8 mouse cellular contexts compared by ENCODE assay signal in the genomic region with DNA sequence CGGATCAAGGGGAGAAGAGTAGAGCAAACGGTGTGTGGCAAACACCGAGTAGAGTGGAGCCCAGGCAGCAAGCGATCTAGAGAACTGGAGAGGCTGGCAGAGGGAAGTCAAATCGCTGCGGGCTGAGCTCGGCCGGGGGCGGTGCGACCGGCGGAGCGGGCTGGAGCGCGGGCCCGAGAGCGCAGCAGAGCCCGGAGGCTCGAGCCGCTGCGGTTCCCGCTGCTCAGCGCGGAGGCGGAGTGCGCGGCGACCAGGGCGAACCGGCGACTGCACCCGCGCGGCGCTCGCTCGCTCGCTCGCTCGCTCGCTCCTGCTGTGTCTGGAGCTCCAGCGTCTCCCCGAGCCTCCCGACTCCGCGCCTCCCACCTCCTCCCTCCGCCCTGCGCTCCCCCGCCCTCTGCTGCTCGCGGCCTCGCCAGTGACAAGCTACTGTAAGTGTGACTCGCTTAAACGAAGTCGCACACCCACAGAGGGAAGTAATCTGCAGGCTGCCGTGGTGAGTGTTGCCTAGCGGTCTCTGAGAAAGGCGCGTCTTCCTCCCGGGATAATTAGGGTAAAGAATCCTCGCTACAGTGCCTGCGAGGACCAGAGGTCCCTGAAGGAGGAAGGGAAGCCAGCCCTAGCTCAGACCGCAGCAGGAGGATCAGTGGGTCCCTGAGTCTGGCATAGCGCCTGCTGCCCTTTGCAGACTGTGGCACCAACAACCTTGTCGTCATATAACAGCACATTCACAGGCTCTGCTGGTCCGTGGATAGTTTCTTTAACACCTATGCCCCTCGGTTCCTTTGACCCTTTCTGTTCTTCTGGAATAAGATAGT. TPM values are rescaled to one million over a fixed set of nuclear protein-coding genes. Genes with fewer than 3 reads are reported as not detected.
DNase-seq lines count a peak whose midpoint lies in the region; ATAC-seq and TF ChIP-seq lines count a peak whose summit lies in the region.

A gene (minus strand): TSS at position 321 of the 818 bp plus-strand sequence.

- H3K4me1 ChIP-seq in forebrain, embryonic 14.5 days (ENCODE audit: control insufficient read depth, insufficient read depth, low read length) = peaks cover 13% of the 10 kb centered on the region; the same call in 1 of the 2 replicates
- peaks cover 9% of the 10 kb centered on the region for H3K4me1 ChIP-seq in hindbrain, embryonic 12.5 days
- H3K4me1 ChIP-seq in lung, postnatal 0 days (ENCODE audit: insufficient read depth, low read depth, low read length) = peaks cover 8% of the 10 kb centered on the region; the same call in 1 of the 2 replicates

- POLR2A ChIA-PET in Patski (lab: Charles Lee) = no interaction called here

- H3K36me3 ChIP-seq in forebrain, embryonic 14.5 days (ENCODE audit: control insufficient read depth, insufficient read depth, low read length) = no peaks in the 10 kb centered on the region
- no peaks in the 10 kb centered on the region for H3K36me3 ChIP-seq in hindbrain, embryonic 12.5 days
- H3K36me3 ChIP-seq in lung, postnatal 0 days (ENCODE audit: insufficient read depth, low read length) = no peaks in the 10 kb centered on the region

- CTCF ChIA-PET in Patski (lab: Charles Lee) = interaction anchor here (1.4 kb wide), 1 partner anchor 13 kb away, joined by 4 read pairs; no protein-coding TSS in a partner anchor

- H3K4me3 ChIP-seq in forebrain, embryonic 14.5 days (ENCODE audit: low read depth, low read length) = peak within 1 kb of the TSS; percentile 71
- H3K4me3 ChIP-seq in hindbrain, embryonic 12.5 days = peak within 1 kb of the TSS; percentile 80
- H3K4me3 ChIP-seq in lung, postnatal 0 days (ENCODE audit: low read depth, low read length) = peak within 1 kb of the TSS; percentile 48

- H3K27me3 ChIP-seq in Patski = peaks cover 20% of the 10 kb centered on the region
- H3K27me3 ChIP-seq in forebrain, embryonic 14.5 days (replicated peaks; ENCODE audit: control insufficient read depth, insufficient read depth, low read length) = no peaks in the 10 kb centered on the region
- 0 out of 2 replicates have a peak, but pooled peaks cover 3% of the 10 kb centered on the region for H3K27me3 ChIP-seq in hindbrain, embryonic 12.5 days
- H3K27me3 ChIP-seq in lung, postnatal 0 days (replicated peaks; ENCODE audit: insufficient read depth, low read length) = peaks cover 7% of the 10 kb centered on the region

- no peaks in the 10 kb centered on the region for H3K9me3 ChIP-seq in forebrain, embryonic 14.5 days (replicated peaks; ENCODE audit: control insufficient read depth, low read length)
- no peaks in the 10 kb centered on the region for H3K9me3 ChIP-seq in hindbrain, embryonic 12.5 days (replicated peaks)
- no peaks in the 10 kb centered on the region for H3K9me3 ChIP-seq in lung, postnatal 0 days (ENCODE audit: low read length)

- H3K4me2 ChIP-seq in forebrain, embryonic 14.5 days (ENCODE audit: low read length) = peak within 1 kb of the TSS; percentile 66
- peak within 1 kb of the TSS; percentile 89 for H3K4me2 ChIP-seq in hindbrain, embryonic 12.5 days (replicated peaks)
- peak within 1 kb of the TSS; percentile 76 for H3K4me2 ChIP-seq in lung, postnatal 0 days (replicated peaks; ENCODE audit: low read depth, low read length)

- H3K27ac ChIP-seq in forebrain, embryonic 14.5 days (ENCODE audit: low read depth, low read length) = peak within 1 kb of the TSS; percentile 99
- H3K27ac ChIP-seq in hindbrain, embryonic 12.5 days = peak within 1 kb of the TSS; percentile 92
- no peak within 1 kb of the TSS for H3K27ac ChIP-seq in lung, postnatal 0 days (ENCODE audit: low read length)

- TF ChIP-seq EP300 in lung, postnatal 0 days (IDR thresholded peaks at IDR 0.05) = no peak

- TF ChIP-seq CTCF in Patski (IDR thresholded peaks at IDR 0.05) = no peak
- no peak for TF ChIP-seq CTCF in lung, postnatal 0 days (IDR thresholded peaks at IDR 0.05)

- peak within 1 kb of the TSS; percentile 95 for H3K9ac ChIP-seq in forebrain, embryonic 14.5 days (ENCODE audit: low read length)
- H3K9ac ChIP-seq in hindbrain, embryonic 12.5 days = peak within 1 kb of the TSS; percentile 72
- H3K9ac ChIP-seq in lung, postnatal 0 days (replicated peaks; ENCODE audit: low read depth) = no peak within 1 kb of the TSS

- in situ Hi-C loops in Patski (cut with MboI; ENCODE audit: low pct_unique_long_range_greater_than_20kb) = no loop called here

- WGBS in forebrain, embryonic 14.5 days = 2% methylated on average over 41 of the region's 67 CpGs
- WGBS in hindbrain, embryonic 12.5 days = under 1% methylated on average over 49 of the region's 67 CpGs
- WGBS in lung, postnatal 0 days = under 1% methylated on average over 42 of the region's 67 CpGs

- DNase-seq in Patski (ENCODE audit: low read depth, low spot score) = no peak
- DNase-seq in cerebellum, adult 11 months = peak; percentile 24
- peak; percentile 95 for DNase-seq in forebrain, embryonic 14.5 days (ENCODE audit: low spot score)
- DNase-seq in layer of hippocampus, postnatal 25 days (ENCODE audit: extremely low spot score in 1 of 2, low spot score in 1 of 2) = peak; percentile 58 to 71
- DNase-seq in lung, postnatal 0 days (ENCODE audit: low spot score) = peak; percentile 64
- peak; percentile 77 for DNase-seq in ovary, postnatal 36 days (ENCODE audit: low spot score)
- no peak for DNase-seq in spleen, adult 12 weeks (ENCODE audit: low spot score)

- ATAC-seq in Patski = peak; percentile 67
- ATAC-seq in forebrain, embryonic 14.5 days = peak; percentile 95
- ATAC-seq in hindbrain, embryonic 12.5 days (ENCODE audit: low FRiP score) = peak; percentile 93
- peak; percentile 88 for ATAC-seq in lung, postnatal 0 days

RNA-seq across cellular contexts. Expression of the gene that starts here (rescaled TPM):
- not detected for polyA plus RNA-seq in Patski (2021)
- 68.7 and 93.0 TPM in 2 replicates for polyA plus RNA-seq in forebrain, embryonic 14.5 days (2014; fragmentation: Nextera tagmentation; extraction: Ambion mirVana)
- polyA plus RNA-seq in hindbrain, embryonic 12.5 days (2016; fragmentation: Nextera tagmentation; extraction: Ambion mirVana) = 49.1 and 55.8 TPM in 2 replicates
- total RNA-seq in layer of hippocampus, postnatal 25 days (2021) = 100 to 1,000 TPM; 109 to 147 TPM
- 0.84 and 0.93 TPM in 2 replicates for polyA plus RNA-seq in lung, postnatal 0 days (2015; fragmentation: Nextera tagmentation; extraction: Ambion mirVana)

Comparison
In these comparisons a context has a peak if more than half of its experiments do, and no peak if none do; other contexts are left out.
1. RNA of the gene that starts here (polyA plus RNA-seq): 68.7 to 93.0 TPM in forebrain, embryonic 14.5 days and 49.1 to 55.8 TPM in hindbrain, embryonic 12.5 days; 0.84 to 0.93 TPM in lung, postnatal 0 days and not detected in Patski (single experiment); every median in the first group is over 10 times any median in the second.
2. Peak in ATAC-seq in Patski; RNA of the gene not detected or under 1 TPM.
3. Peak in DNase-seq, ATAC-seq, H3K4me3 ChIP-seq and H3K4me2 ChIP-seq in lung, postnatal 0 days; RNA of the gene not detected or under 1 TPM.
4. DNase-seq: peak in cerebellum, adult 11 months (single experiment), forebrain, embryonic 14.5 days (single experiment), layer of hippocampus, postnatal 25 days (2 of 2) and ovary, postnatal 36 days (single experiment); none in Patski (single experiment) and spleen, adult 12 weeks (single experiment).
5. Peak in every context shown above with its lines, with median percentiles within 50 percentile points of each other: ATAC-seq, H3K4me2 ChIP-seq and H3K4me3 ChIP-seq.